Mouse (Mus musculus): Measurements from ENCODE around the gene Dusp16. TPM values are rescaled to one million over a fixed set of nuclear protein-coding genes. Genes with fewer than 3 reads are reported as not detected.

The Dusp16 gene
- polyA plus RNA-seq, 1 experiment from 2014 or later, result 21.1 TPM

DNA sequence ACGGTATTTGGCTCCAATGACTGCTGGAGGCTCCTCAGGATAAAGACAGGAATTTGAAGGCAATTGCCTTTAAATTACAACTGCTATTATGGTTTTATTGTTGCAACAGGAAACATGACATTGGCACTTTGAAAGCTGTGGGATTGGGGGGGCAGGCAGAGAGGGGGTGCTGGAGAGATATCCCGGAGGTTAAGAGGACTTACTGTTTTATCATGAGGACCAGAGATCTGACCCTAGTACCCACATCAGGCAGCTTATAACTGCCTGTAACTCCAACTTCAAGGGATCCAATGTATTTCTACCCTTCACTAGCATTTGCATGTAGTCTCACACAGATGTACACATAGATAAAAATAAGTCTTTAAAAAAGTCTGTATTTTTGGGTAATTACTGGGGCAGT is 123.9 kb downstream of the Dusp16 start:
- 77% methylated on average over 2 of the region's 2 CpGs for WGBS
- no peak overlapping the region for H3K4me3 ChIP-seq (ENCODE audit: low read depth, low read length)
- H3K27ac ChIP-seq (replicated peaks; ENCODE audit: low read depth, low read length), result no peak overlapping the region
- H3K9me3 ChIP-seq (ENCODE audit: control insufficient read depth, low read length), result no peaks in the 10 kb centered on the region
- no peak for ATAC-seq (ENCODE audit: low read depth)
- no peak overlapping the region for H3K9ac ChIP-seq (ENCODE audit: low read depth, low read length)
- no peaks in the 10 kb centered on the region for H3K36me3 ChIP-seq (ENCODE audit: control insufficient read depth, insufficient read depth, low read length)
- peaks cover 5% of the 10 kb centered on the region; the same call in 1 of the 2 replicates for H3K4me1 ChIP-seq (ENCODE audit: control insufficient read depth, insufficient read depth, low read length)
- no peak for DNase-seq (ENCODE audit: low spot score)
- no peaks in the 10 kb centered on the region for H3K27me3 ChIP-seq (replicated peaks; ENCODE audit: control insufficient read depth, insufficient read depth, low read length)
- H3K4me2 ChIP-seq (ENCODE audit: low read depth, low read length), result no peak overlapping the region

DNA sequence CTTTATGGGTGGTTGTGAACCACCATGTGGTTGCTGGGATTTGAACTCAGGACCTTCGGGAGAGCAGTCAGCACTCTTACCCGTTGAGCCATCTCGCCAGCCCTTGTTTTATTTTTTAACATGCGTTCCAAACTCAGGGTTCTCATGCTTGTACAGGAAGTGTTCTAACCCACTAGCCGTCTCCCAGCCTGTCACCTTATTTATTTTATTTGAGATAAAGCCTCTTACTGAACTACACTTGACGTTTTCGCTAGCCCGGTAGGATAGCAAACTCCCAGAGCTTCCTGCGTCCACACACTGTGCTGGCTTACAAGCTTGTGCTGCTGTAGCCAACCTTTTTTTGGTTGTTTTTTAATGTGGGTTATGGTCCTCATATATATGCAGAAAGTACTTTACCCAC is 126.6 kb downstream of the Dusp16 start:
- no peak overlapping the region for H3K9ac ChIP-seq (ENCODE audit: low read depth, low read length)
- H3K36me3 ChIP-seq (ENCODE audit: control insufficient read depth, insufficient read depth, low read length), result no peaks in the 10 kb centered on the region
- DNase-seq (ENCODE audit: low spot score), result no peak
- no peak overlapping the region for H3K4me3 ChIP-seq (ENCODE audit: low read depth, low read length)
- H3K4me1 ChIP-seq (ENCODE audit: control insufficient read depth, insufficient read depth, low read length), result 0 out of 2 replicates have a peak, but pooled peaks cover 5% of the 10 kb centered on the region
- no peaks in the 10 kb centered on the region for H3K27me3 ChIP-seq (replicated peaks; ENCODE audit: control insufficient read depth, insufficient read depth, low read length)
- H3K9me3 ChIP-seq (ENCODE audit: control insufficient read depth, low read length), result no peaks in the 10 kb centered on the region
- ATAC-seq (ENCODE audit: low read depth), result no peak
- no peak overlapping the region for H3K4me2 ChIP-seq (ENCODE audit: low read depth, low read length)
- 77% methylated on average over 9 of the region's 9 CpGs for WGBS
- no peak overlapping the region for H3K27ac ChIP-seq (replicated peaks; ENCODE audit: low read depth, low read length)

Other genes starting within 250 kb of the Dusp16 start
- gene Lrp6, start 225.7 kb downstream of the Dusp16 start, polyA plus RNA-seq (2014; fragmentation: Nextera tagmentation; extraction: Ambion mirVana), result 38.7 and 39.8 TPM in 2 replicates
- 1.9 and 2.1 TPM in 2 replicates for gene Mansc1, start 160.1 kb downstream of the Dusp16 start, polyA plus RNA-seq (2014; fragmentation: Nextera tagmentation; extraction: Ambion mirVana)
- 18.0 and 20.2 TPM in 2 replicates for gene Borcs5, start 153.1 kb downstream of the Dusp16 start, polyA plus RNA-seq (2014; fragmentation: Nextera tagmentation; extraction: Ambion mirVana)
- gene Crebl2, start 37.5 kb upstream of the Dusp16 start, polyA plus RNA-seq (2014; fragmentation: Nextera tagmentation; extraction: Ambion mirVana), result 1.9 and 2.0 TPM in 2 replicates
- gene Gpr19, start 106.0 kb upstream of the Dusp16 start, polyA plus RNA-seq (2014; fragmentation: Nextera tagmentation; extraction: Ambion mirVana), result 8.0 and 8.8 TPM in 2 replicates
- 17.3 and 17.6 TPM in 2 replicates for gene Cdkn1b, start 127.8 kb upstream of the Dusp16 start, polyA plus RNA-seq (2014; fragmentation: Nextera tagmentation; extraction: Ambion mirVana)
- 5.4 and 5.5 TPM in 2 replicates for gene Apold1, start 189.1 kb upstream of the Dusp16 start, polyA plus RNA-seq (2014; fragmentation: Nextera tagmentation; extraction: Ambion mirVana)
- 90.0 and 90.8 TPM in 2 replicates for gene Ddx47, start 219.0 kb upstream of the Dusp16 start, polyA plus RNA-seq (2014; fragmentation: Nextera tagmentation; extraction: Ambion mirVana)